20 mouse cellular contexts compared by ENCODE assay signal in genomic region chr1:160147274-160147673, GRCm38 (mm10). TPM values are rescaled to one million over a fixed set of nuclear protein-coding genes. Genes with fewer than 3 reads are reported as not detected.
DNase-seq lines count a peak whose midpoint lies in the region; ATAC-seq and TF ChIP-seq lines count a peak whose summit lies in the region.
"Had no signal": no experiment of that assay in that cellular context is flagged by ENCODE, and none has a peak within 500 bp of the region (broad histone marks: within the 10 kb centered on the region; RNA-seq: fewer than 3 reads in every experiment).

No protein-coding gene starts in this region.

- no peak overlapping the region for H3K4me3 ChIP-seq in forebrain, embryonic 11.5 days (ENCODE audit: low read depth, low read length)
- no peak overlapping the region for H3K4me3 ChIP-seq in forebrain, embryonic 12.5 days (replicated peaks)
- H3K4me3 ChIP-seq in liver, embryonic 14.5 days (ENCODE audit: insufficient read depth in 1 of 2, low read depth in 2 of 2, low read length in 2 of 2), result no peak overlapping the region
- no peak overlapping the region for H3K4me3 ChIP-seq in liver, embryonic 11.5 days (ENCODE audit: low read depth, low read length)
- H3K4me3 ChIP-seq: embryonic facial prominence, embryonic 10.5 days; forebrain, embryonic 15.5 days; heart, embryonic 10.5 days; intestine, embryonic 15.5 days had no signal

- no peaks in the 10 kb centered on the region for H3K36me3 ChIP-seq in forebrain, embryonic 11.5 days (ENCODE audit: control insufficient read depth, insufficient read depth, low read length)
- no peaks in the 10 kb centered on the region for H3K36me3 ChIP-seq in forebrain, embryonic 12.5 days (replicated peaks)
- no peaks in the 10 kb centered on the region for H3K36me3 ChIP-seq in liver, embryonic 14.5 days (replicated peaks; ENCODE audit: control insufficient read depth, insufficient read depth, low read depth)
- H3K36me3 ChIP-seq in liver, embryonic 11.5 days (ENCODE audit: control insufficient read depth, insufficient read depth, low read length), result no peaks in the 10 kb centered on the region
- H3K36me3 ChIP-seq: embryonic facial prominence, embryonic 10.5 days; forebrain, embryonic 15.5 days; G1E; heart, embryonic 10.5 days; intestine, embryonic 15.5 days had no signal

- no peaks in the 10 kb centered on the region for H3K27me3 ChIP-seq in forebrain, embryonic 11.5 days (ENCODE audit: control insufficient read depth, insufficient read depth, low read length)
- H3K27me3 ChIP-seq in forebrain, embryonic 12.5 days, result no peaks in the 10 kb centered on the region
- H3K27me3 ChIP-seq in liver, embryonic 14.5 days (ENCODE audit: control insufficient read depth, insufficient read depth, low read length), result no peaks in the 10 kb centered on the region
- no peaks in the 10 kb centered on the region for H3K27me3 ChIP-seq in liver, embryonic 11.5 days (replicated peaks; ENCODE audit: control insufficient read depth, insufficient read depth, low read length)
- H3K27me3 ChIP-seq: forebrain, embryonic 15.5 days; intestine, embryonic 15.5 days had no signal

- 91% methylated on average over 7 of the region's 7 CpGs for WGBS in forebrain, embryonic 11.5 days
- 86% methylated on average over 7 of the region's 7 CpGs for WGBS in forebrain, embryonic 12.5 days
- 69% methylated on average over 7 of the region's 7 CpGs for WGBS in liver, embryonic 14.5 days (ENCODE audit: insufficient replicate concordance)
- 77% methylated on average over 7 of the region's 7 CpGs for WGBS in liver, embryonic 11.5 days

- TF ChIP-seq EP300 in liver, embryonic 14.5 days (IDR thresholded peaks at IDR 0.05; ENCODE audit: low read depth), result no peak

- H3K27ac ChIP-seq in forebrain, embryonic 11.5 days (ENCODE audit: low read depth, low read length), result no peak overlapping the region
- no peak overlapping the region for H3K27ac ChIP-seq in forebrain, embryonic 12.5 days
- no peak overlapping the region for H3K27ac ChIP-seq in liver, embryonic 14.5 days
- no peak overlapping the region for H3K27ac ChIP-seq in liver, embryonic 11.5 days (ENCODE audit: low read depth, low read length)
- H3K27ac ChIP-seq: embryonic facial prominence, embryonic 10.5 days; forebrain, embryonic 15.5 days; heart, embryonic 10.5 days; intestine, embryonic 15.5 days had no signal

- H3K9me3 ChIP-seq in forebrain, embryonic 11.5 days (ENCODE audit: control insufficient read depth, low read length), result no peaks in the 10 kb centered on the region
- no peaks in the 10 kb centered on the region for H3K9me3 ChIP-seq in forebrain, embryonic 12.5 days
- H3K9me3 ChIP-seq in liver, embryonic 14.5 days (ENCODE audit: control insufficient read depth, low read length), result no peaks in the 10 kb centered on the region
- no peaks in the 10 kb centered on the region for H3K9me3 ChIP-seq in liver, embryonic 11.5 days (ENCODE audit: control insufficient read depth, low read length)
- H3K9me3 ChIP-seq: embryonic facial prominence, embryonic 10.5 days; forebrain, embryonic 15.5 days; G1E; heart, embryonic 10.5 days; intestine, embryonic 15.5 days had no signal

- DNase-seq in forebrain, embryonic 11.5 days (ENCODE audit: low spot score), result no peak
- DNase-seq in liver, embryonic 14.5 days (ENCODE audit: low read depth in 3 of 3, low spot score in 3 of 3), result no peak
- DNase-seq in liver, embryonic 11.5 days (ENCODE audit: low spot score), result no peak
- DNase-seq in 3T3-L1 (ENCODE audit: low read depth, low spot score), result peak; percentile 20
- DNase-seq in R1 (ENCODE audit: low read depth, low spot score), result peak; percentile 43
- DNase-seq in gastrocnemius, adult 18-20 months (ENCODE audit: low spot score), result no peak
- DNase-seq in MN1 (ENCODE audit: low spot score), result no peak
- DNase-seq: adrenal gland, adult 2 months; adrenal gland, postnatal 36 days; cerebellum, adult 2 months; gastrocnemius, postnatal 10 days had no signal

- peak; percentile 19; the same call in 1 of the 2 replicates for TF ChIP-seq CTCF in liver, embryonic 14.5 days (IDR thresholded peaks at IDR 0.05; ENCODE audit: low read depth)

- no peak overlapping the region for H3K9ac ChIP-seq in forebrain, embryonic 11.5 days (ENCODE audit: low read length)
- H3K9ac ChIP-seq in forebrain, embryonic 12.5 days, result no peak overlapping the region
- H3K9ac ChIP-seq in liver, embryonic 14.5 days (replicated peaks), result no peak overlapping the region
- no peak overlapping the region for H3K9ac ChIP-seq in liver, embryonic 11.5 days (ENCODE audit: low read depth, low read length)
- H3K9ac ChIP-seq: forebrain, embryonic 15.5 days; intestine, embryonic 15.5 days had no signal

- 0 out of 2 replicates have a peak, but pooled peaks have one; percentile 7 for ATAC-seq in forebrain, embryonic 11.5 days (replicated peaks; ENCODE audit: low FRiP score)
- ATAC-seq in forebrain, embryonic 12.5 days (ENCODE audit: low FRiP score), result no peak
- ATAC-seq in liver, embryonic 14.5 days (ENCODE audit: insufficient read depth), result no peak
- no peak for ATAC-seq in liver, embryonic 11.5 days (replicated peaks; ENCODE audit: low FRiP score)
- ATAC-seq: forebrain, embryonic 15.5 days; hindbrain, embryonic 16.5 days; intestine, embryonic 15.5 days had no signal

- H3K4me1 ChIP-seq in forebrain, embryonic 11.5 days (replicated peaks; ENCODE audit: control insufficient read depth, insufficient read depth, low read length), result no peaks in the 10 kb centered on the region
- H3K4me1 ChIP-seq in forebrain, embryonic 12.5 days, result peaks cover 8% of the 10 kb centered on the region
- H3K4me1 ChIP-seq in liver, embryonic 14.5 days (replicated peaks; ENCODE audit: control insufficient read depth in 2 of 2, insufficient read depth in 2 of 2, low read length in 1 of 2), result no peaks in the 10 kb centered on the region
- no peaks in the 10 kb centered on the region for H3K4me1 ChIP-seq in liver, embryonic 11.5 days (replicated peaks; ENCODE audit: control insufficient read depth, insufficient read depth, low read length)
- H3K4me1 ChIP-seq: heart, embryonic 10.5 days; intestine, embryonic 15.5 days had no signal

- H3K4me2 ChIP-seq in forebrain, embryonic 11.5 days (ENCODE audit: low read depth, low read length, severe bottlenecking), result no peak overlapping the region
- no peak overlapping the region for H3K4me2 ChIP-seq in forebrain, embryonic 12.5 days
- no peak overlapping the region for H3K4me2 ChIP-seq in liver, embryonic 14.5 days (ENCODE audit: low read depth)
- no peak overlapping the region for H3K4me2 ChIP-seq in liver, embryonic 11.5 days
- H3K4me2 ChIP-seq: forebrain, embryonic 15.5 days; intestine, embryonic 15.5 days had no signal

RNA-seq across cellular contexts. Expression of gene Tnn, which starts 6.1 kb away (rescaled TPM):
- not detected in 2 replicates for polyA plus RNA-seq in forebrain, embryonic 11.5 days (2014; fragmentation: Nextera tagmentation; extraction: Ambion mirVana)
- polyA plus RNA-seq in forebrain, embryonic 12.5 days (2016; fragmentation: Nextera tagmentation; extraction: Ambion mirVana), result 0.03 and 0.11 TPM in 2 replicates
- polyA plus RNA-seq in liver, embryonic 14.5 days (2012; rRNA removed), result 0.01 TPM in 2 replicates
- polyA plus RNA-seq in liver, embryonic 14.5 days (2014; fragmentation: Nextera tagmentation; extraction: Ambion mirVana), result not detected in 2 replicates
- not detected in 2 replicates for polyA plus RNA-seq in liver, embryonic 11.5 days (2014; fragmentation: Nextera tagmentation; extraction: Ambion mirVana)
- not detected for total RNA-seq in gastrocnemius, adult 18-20 months (2021)
- total RNA-seq: hematopoietic stem cell, adult 5-6 weeks had no signal
- polyA plus RNA-seq: adrenal gland, adult 2 months; C2C12; forebrain, embryonic 15.5 days; G1E; heart, embryonic 10.5 days had no signal

RNA-seq across cellular contexts. Expression of gene Mrps14, which starts 47.7 kb away (rescaled TPM):
- 225 and 235 TPM in 2 replicates for polyA plus RNA-seq in forebrain, embryonic 11.5 days (2014; fragmentation: Nextera tagmentation; extraction: Ambion mirVana)
- polyA plus RNA-seq in forebrain, embryonic 12.5 days (2016; fragmentation: Nextera tagmentation; extraction: Ambion mirVana), result 240 and 244 TPM in 2 replicates
- polyA plus RNA-seq in liver, embryonic 14.5 days (2012; rRNA removed), result 12.3 and 34.6 TPM in 2 replicates
- 211 and 219 TPM in 2 replicates for polyA plus RNA-seq in liver, embryonic 14.5 days (2014; fragmentation: Nextera tagmentation; extraction: Ambion mirVana)
- 308 and 309 TPM in 2 replicates for polyA plus RNA-seq in liver, embryonic 11.5 days (2014; fragmentation: Nextera tagmentation; extraction: Ambion mirVana)
- total RNA-seq in gastrocnemius, adult 18-20 months (2021), result 10 to 100 TPM; 68.9 to 74.9 TPM

Comparison
In these comparisons a context has a peak if more than half of its experiments do, and no peak if none do; other contexts are left out.
1. DNase-seq: peak in 3T3-L1 (single experiment) and R1 (single experiment); none in forebrain, embryonic 11.5 days (single experiment), liver, embryonic 14.5 days (0 of 3), liver, embryonic 11.5 days (single experiment), gastrocnemius, adult 18-20 months (single experiment) and MN1 (single experiment).